In the genomic region with DNA sequence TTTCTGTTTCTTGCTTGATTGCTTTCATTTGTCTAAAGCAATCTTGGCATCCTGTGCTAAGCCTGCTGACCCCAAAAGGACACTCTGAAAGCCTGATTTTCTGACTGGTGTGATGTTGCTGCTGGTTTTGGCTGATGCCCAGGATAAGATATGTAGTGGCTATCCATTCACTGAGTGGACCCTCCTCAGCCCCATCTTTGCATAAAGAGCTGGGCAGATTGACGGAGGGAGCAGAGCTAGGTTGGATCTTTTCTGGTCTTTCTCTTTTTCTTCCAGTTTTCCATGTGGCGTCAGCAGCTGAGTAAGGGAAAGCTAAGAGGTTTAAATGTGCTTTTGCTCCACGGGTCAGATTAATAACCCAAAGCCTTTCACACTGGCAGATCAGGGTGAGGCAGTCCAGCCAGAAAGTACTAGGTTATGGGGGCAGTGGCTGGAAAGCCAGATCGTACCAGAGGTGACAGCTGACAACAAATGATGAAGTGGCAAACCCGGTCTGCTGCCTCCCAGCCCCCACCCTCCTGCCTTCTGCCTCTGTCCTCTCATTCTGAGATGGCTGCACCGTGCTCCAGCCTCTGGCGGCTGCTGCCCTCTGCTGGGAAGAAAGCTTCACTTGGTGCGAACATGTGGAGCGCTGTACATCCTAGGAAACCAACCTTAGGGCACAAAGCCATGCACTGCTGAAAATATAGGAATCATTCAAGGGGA, we compare ENCODE assay signal across 8 mouse cellular contexts.
DNase-seq lines count a peak whose midpoint lies in the region; ATAC-seq and TF ChIP-seq lines count a peak whose summit lies in the region.

No protein-coding gene starts in this region.

- H3K4me2 ChIP-seq in forebrain, postnatal 0 days (ENCODE audit: low read depth) = peak overlapping the region; percentile 39

- H3K36me3 ChIP-seq in forebrain, postnatal 0 days (ENCODE audit: insufficient read depth) = no peaks in the 10 kb centered on the region

- H3K27me3 ChIP-seq in forebrain, postnatal 0 days (ENCODE audit: insufficient read depth, low read length) = no peaks in the 10 kb centered on the region

- no peak overlapping the region for H3K9ac ChIP-seq in forebrain, postnatal 0 days

- no peak overlapping the region for H3K27ac ChIP-seq in forebrain, postnatal 0 days (ENCODE audit: low read depth, low read length)
- peak overlapping the region; percentile 81 for H3K27ac ChIP-seq in left cerebral cortex, adult 2 months

- TF ChIP-seq CTCF in forebrain, postnatal 0 days (IDR thresholded peaks at IDR 0.05; ENCODE audit: low read depth) = peak; percentile 94
- peak; percentile 79 for TF ChIP-seq CTCF in left cerebral cortex, adult 2 months (IDR thresholded peaks at IDR 0.05)

- no peaks in the 10 kb centered on the region for H3K4me1 ChIP-seq in forebrain, postnatal 0 days (ENCODE audit: insufficient read depth)

- WGBS in forebrain, postnatal 0 days = 12% methylated on average over 9 of the region's 9 CpGs

- no peaks in the 10 kb centered on the region for H3K9me3 ChIP-seq in forebrain, postnatal 0 days (ENCODE audit: low read length)

- peak; percentile 31 for DNase-seq in NIH3T3 (ENCODE audit: low read depth)
- DNase-seq in cerebellum, adult 18-20 months = peak; percentile 51 to 55
- peak; percentile 87 for DNase-seq in forebrain, postnatal 0 days
- peak; percentile 8 for DNase-seq in hindlimb bud, embryonic 11.5 days (ENCODE audit: extremely low spot score, low read depth, low spot score)
- DNase-seq in left cerebral cortex, adult 2 months (ENCODE audit: extremely low spot score in 1 of 2, low spot score in 2 of 2) = peak; percentile 79 to 86
- peak; percentile 74 for DNase-seq in lung, postnatal 36 days
- DNase-seq in right cerebral cortex, postnatal 25 days = peak; percentile 81
- no peak for DNase-seq in natural killer cell, adult 2 months (ENCODE audit: low spot score in 2 of 2)

- peak; percentile 95 for ATAC-seq in forebrain, postnatal 0 days

- intact Hi-C loops in left cerebral cortex, adult 2 months (cut with DNase I) = loop anchor here (1.0 to 10.0 kb wide), 4 partner anchors 114 to 701 kb away; no protein-coding TSS in a partner anchor

- H3K4me3 ChIP-seq in forebrain, postnatal 0 days (ENCODE audit: low read depth, low read length) = peak overlapping the region; percentile 20; the same call in 1 of the 2 replicates
- H3K4me3 ChIP-seq in left cerebral cortex, adult 2 months = peak overlapping the region; percentile 36

Comparison
In these comparisons a context has a peak if more than half of its experiments do, and no peak if none do; other contexts are left out.
1. DNase-seq: peak in NIH3T3 (single experiment), cerebellum, adult 18-20 months (2 of 2), forebrain, postnatal 0 days (single experiment), hindlimb bud, embryonic 11.5 days (single experiment), left cerebral cortex, adult 2 months (2 of 2), lung, postnatal 36 days (single experiment) and right cerebral cortex, postnatal 25 days (single experiment); none in natural killer cell, adult 2 months (0 of 2).